Mouse (Mus musculus): ENCODE results near the gene Tmem63b. TPM values are rescaled to one million over a fixed set of nuclear protein-coding genes. Genes with fewer than 3 reads are reported as not detected.

Tmem63b gene
- total RNA-seq, 1 experiment, result 89.1 TPM

GRCm38 (mm10) chr17:45733735-45734301, 47.1 kb upstream of the Tmem63b start, which contains the start of gene 1600014C23Rik:
1600014C23Rik (minus strand) TSS chr17:45733844.
- Histone ChIP-seq H3K4me3 (ENCODE audit: insufficient read depth in 1 of 2, low read depth in 1 of 2, low read length in 2 of 2, poor library complexity in 1 of 2, severe bottlenecking in 1 of 2) (peak within 1 kb of the TSS; percentile 62 to 63), H3K36me3 (ENCODE audit: control insufficient read depth, insufficient read depth, low read length, poor library complexity, severe bottlenecking) (no peaks in the 10 kb centered on the region), H3K9me3 (ENCODE audit: control insufficient read depth, insufficient read depth, low read depth, low read length) (no peaks in the 10 kb centered on the region), H3K27ac (ENCODE audit: insufficient read depth, low read depth, low read length, poor library complexity, severe bottlenecking) (no peak within 1 kb of the TSS), H3K9ac (ENCODE audit: insufficient read depth, low read depth, low read length, poor library complexity, severe bottlenecking) (peak within 1 kb of the TSS; percentile 63), H3K4me1 (ENCODE audit: control insufficient read depth in 2 of 2, insufficient read depth in 2 of 2, low read length in 2 of 2, poor library complexity in 1 of 2) (peaks cover 4 to 30% of the 10 kb centered on the region in 2 experiments; a peak in 3 of 4 replicates)
- in situ Hi-C loops (cut with MboI; ENCODE audit: low sequenced_read_pairs in 2 of 2, unreplicated experiment in 2 of 2), result loop anchor here in 1 of 2 experiments (5.0 kb wide), 1 partner anchor 298 kb away; the partner anchor contains the start of gene Vegfa
- no peak for DNase-seq (ENCODE audit: low read depth, low spot score)
- TF ChIP-seq ZNF384 (IDR thresholded peaks at IDR 0.05; ENCODE audit: low read depth, low read length), result no peak
- no peak for TF ChIP-seq MAFK (IDR thresholded peaks at IDR 0.05; ENCODE audit: insufficient read depth, low read depth, low read length)
- no peak for TF ChIP-seq HCFC1 (IDR thresholded peaks at IDR 0.05; ENCODE audit: borderline replicate concordance, insufficient read depth, low read length)
- no peak for TF ChIP-seq CHD2 (IDR thresholded peaks at IDR 0.05; ENCODE audit: low read depth, low read length)
- no peak for TF ChIP-seq ZC3H11A (IDR thresholded peaks at IDR 0.05; ENCODE audit: borderline replicate concordance, low read depth, low read length)

GRCm38 (mm10) chr17:45733038-45733734, 46.5 kb upstream of the Tmem63b start:
- DNase-seq (ENCODE audit: low read depth, low spot score), result no peak
- peak overlapping the region; percentile 62 to 63 for H3K4me3 ChIP-seq (ENCODE audit: insufficient read depth in 1 of 2, low read depth in 1 of 2, low read length in 2 of 2, poor library complexity in 1 of 2, severe bottlenecking in 1 of 2)
- H3K4me1 ChIP-seq (ENCODE audit: control insufficient read depth in 2 of 2, insufficient read depth in 2 of 2, low read length in 2 of 2, poor library complexity in 1 of 2), result peaks cover 4 to 30% of the 10 kb centered on the region in 2 experiments; a peak in 3 of 4 replicates
- TF ChIP-seq ZNF384 (IDR thresholded peaks at IDR 0.05; ENCODE audit: low read depth, low read length) (no peak), CHD2 (IDR thresholded peaks at IDR 0.05; ENCODE audit: low read depth, low read length) (no peak), ZC3H11A (IDR thresholded peaks at IDR 0.05; ENCODE audit: borderline replicate concordance, low read depth, low read length) (no peak), HCFC1 (IDR thresholded peaks at IDR 0.05; ENCODE audit: borderline replicate concordance, insufficient read depth, low read length) (no peak), MAFK (IDR thresholded peaks at IDR 0.05; ENCODE audit: insufficient read depth, low read depth, low read length) (no peak)
- H3K36me3 ChIP-seq (ENCODE audit: control insufficient read depth, insufficient read depth, low read length, poor library complexity, severe bottlenecking), result no peaks in the 10 kb centered on the region
- no peaks in the 10 kb centered on the region for H3K9me3 ChIP-seq (ENCODE audit: control insufficient read depth, insufficient read depth, low read depth, low read length)
- in situ Hi-C loops (cut with MboI; ENCODE audit: low sequenced_read_pairs in 2 of 2, unreplicated experiment in 2 of 2), result loop anchor here in 1 of 2 experiments (5.0 kb wide), 1 partner anchor 299 kb away; the partner anchor contains the start of gene Vegfa
- H3K27ac ChIP-seq (ENCODE audit: insufficient read depth, low read depth, low read length, poor library complexity, severe bottlenecking), result no peak overlapping the region
- peak overlapping the region; percentile 63 for H3K9ac ChIP-seq (ENCODE audit: insufficient read depth, low read depth, low read length, poor library complexity, severe bottlenecking)

GRCm38 (mm10) chr17:45731172-45731864, 44.6 kb upstream of the Tmem63b start:
- H3K4me1 ChIP-seq (ENCODE audit: control insufficient read depth in 2 of 2, insufficient read depth in 2 of 2, low read length in 2 of 2, poor library complexity in 1 of 2), result peaks cover 4 to 29% of the 10 kb centered on the region in 2 experiments; a peak in 3 of 4 replicates
- no peak overlapping the region for H3K9ac ChIP-seq (ENCODE audit: insufficient read depth, low read depth, low read length, poor library complexity, severe bottlenecking)
- H3K36me3 ChIP-seq (ENCODE audit: control insufficient read depth, insufficient read depth, low read length, poor library complexity, severe bottlenecking), result no peaks in the 10 kb centered on the region
- in situ Hi-C loops (cut with MboI; ENCODE audit: low sequenced_read_pairs in 2 of 2, unreplicated experiment in 2 of 2), result loop anchor here in 1 of 2 experiments (5.0 kb wide), 1 partner anchor 301 kb away; the partner anchor contains the start of gene Vegfa
- H3K4me3 ChIP-seq (ENCODE audit: insufficient read depth in 1 of 2, low read depth in 1 of 2, low read length in 2 of 2, poor library complexity in 1 of 2, severe bottlenecking in 1 of 2), result no peak overlapping the region
- H3K9me3 ChIP-seq (ENCODE audit: control insufficient read depth, insufficient read depth, low read depth, low read length), result no peaks in the 10 kb centered on the region
- DNase-seq (ENCODE audit: low read depth, low spot score), result peak; percentile 84
- no peak overlapping the region for H3K27ac ChIP-seq (ENCODE audit: insufficient read depth, low read depth, low read length, poor library complexity, severe bottlenecking)
- TF ChIP-seq ZC3H11A (IDR thresholded peaks at IDR 0.05; ENCODE audit: borderline replicate concordance, low read depth, low read length) (peak; percentile 97), HCFC1 (IDR thresholded peaks at IDR 0.05; ENCODE audit: borderline replicate concordance, insufficient read depth, low read length) (0 out of 2 replicates have a peak, but pooled peaks have one; percentile 21), ZNF384 (IDR thresholded peaks at IDR 0.05; ENCODE audit: low read depth, low read length) (no peak)

GRCm38 (mm10) chr17:45730696-45731095, 44.0 kb upstream of the Tmem63b start:
- H3K9ac ChIP-seq (ENCODE audit: insufficient read depth, low read depth, low read length, poor library complexity, severe bottlenecking), result no peak overlapping the region
- DNase-seq (ENCODE audit: low read depth, low spot score), result no peak
- no peaks in the 10 kb centered on the region for H3K9me3 ChIP-seq (ENCODE audit: control insufficient read depth, insufficient read depth, low read depth, low read length)
- peaks cover 4 to 30% of the 10 kb centered on the region in 2 experiments; a peak in 3 of 4 replicates for H3K4me1 ChIP-seq (ENCODE audit: control insufficient read depth in 2 of 2, insufficient read depth in 2 of 2, low read length in 2 of 2, poor library complexity in 1 of 2)
- H3K36me3 ChIP-seq (ENCODE audit: control insufficient read depth, insufficient read depth, low read length, poor library complexity, severe bottlenecking), result no peaks in the 10 kb centered on the region
- no peak for TF ChIP-seq HCFC1 (IDR thresholded peaks at IDR 0.05; ENCODE audit: borderline replicate concordance, insufficient read depth, low read length)
- no peak for TF ChIP-seq MAFK (IDR thresholded peaks at IDR 0.05; ENCODE audit: insufficient read depth, low read depth, low read length)
- TF ChIP-seq ZNF384 (IDR thresholded peaks at IDR 0.05; ENCODE audit: low read depth, low read length), result no peak
- in situ Hi-C loops (cut with MboI; ENCODE audit: low sequenced_read_pairs in 2 of 2, unreplicated experiment in 2 of 2), result loop anchor here in 1 of 2 experiments (5.0 kb wide), 1 partner anchor 302 kb away; the partner anchor contains the start of gene Vegfa
- H3K27ac ChIP-seq (ENCODE audit: insufficient read depth, low read depth, low read length, poor library complexity, severe bottlenecking), result no peak overlapping the region
- H3K4me3 ChIP-seq (ENCODE audit: insufficient read depth in 1 of 2, low read depth in 1 of 2, low read length in 2 of 2, poor library complexity in 1 of 2, severe bottlenecking in 1 of 2), result no peak overlapping the region

Data from ES-E14 (cell line).